Mouse (Mus musculus) right cerebral cortex, postnatal 4 days (tissue): ENCODE data around the gene Atp5h.
"Not testable (repeated sequence)": the region's sequence is repeated elsewhere in the genome, so short reads cannot be mapped to it uniquely, and the experiment has no call there.

Experiments
- DNase-seq: peaks from one replicate; pipeline ENCODE4 v3.0.0-alpha.2; 2022

Gene Atp5h

DNA sequence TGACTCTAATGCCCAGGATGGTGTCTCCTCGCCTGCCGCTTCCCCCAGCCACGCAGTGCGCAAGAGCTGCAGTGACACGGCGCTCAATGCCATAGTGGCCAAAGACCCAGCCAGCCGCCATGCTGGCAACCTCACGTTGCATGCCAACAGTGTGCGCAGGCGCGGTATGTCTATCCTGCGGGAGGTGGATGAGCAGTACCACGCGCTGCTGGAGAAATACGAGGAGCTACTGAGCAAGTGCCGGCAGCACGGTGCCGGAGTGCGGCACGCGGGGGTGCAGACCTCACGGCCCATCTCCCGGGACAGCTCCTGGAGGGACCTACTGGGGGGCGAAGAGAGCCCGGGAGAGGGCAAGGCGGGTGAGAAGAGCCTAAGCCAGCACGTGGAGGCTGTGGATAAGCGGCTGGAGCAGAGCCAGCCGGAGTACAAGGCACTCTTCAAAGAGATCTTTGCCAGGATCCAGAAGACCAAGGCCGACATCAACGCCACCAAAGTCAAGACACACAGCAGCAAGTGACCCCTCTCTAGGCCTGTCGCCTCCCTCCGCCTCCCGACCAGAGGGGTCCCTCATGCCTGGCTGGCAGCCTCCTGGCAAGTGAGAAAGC is 25.9 kb downstream of the Atp5h start:
- no peak for DNase-seq

DNA sequence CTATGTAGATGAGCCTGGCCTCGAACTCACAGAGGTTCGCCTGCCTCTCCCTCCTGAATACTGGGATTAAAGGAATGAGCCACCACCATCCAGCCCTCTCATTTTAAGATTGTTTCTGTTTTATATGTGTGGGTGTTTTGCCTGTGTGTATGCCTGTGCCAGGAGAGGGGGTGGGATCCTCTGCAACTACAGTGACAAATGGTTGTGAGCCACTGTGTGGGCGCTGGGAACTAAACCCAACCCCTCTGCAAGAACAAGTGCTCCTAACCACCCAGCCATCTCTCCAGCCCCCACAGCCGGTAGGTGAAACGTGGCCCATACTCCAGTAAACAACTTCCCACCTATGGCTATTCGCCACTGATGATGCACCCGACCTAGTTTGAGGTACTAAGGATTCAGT is 28.4 kb downstream of the Atp5h start:
- no peak for DNase-seq

DNA sequence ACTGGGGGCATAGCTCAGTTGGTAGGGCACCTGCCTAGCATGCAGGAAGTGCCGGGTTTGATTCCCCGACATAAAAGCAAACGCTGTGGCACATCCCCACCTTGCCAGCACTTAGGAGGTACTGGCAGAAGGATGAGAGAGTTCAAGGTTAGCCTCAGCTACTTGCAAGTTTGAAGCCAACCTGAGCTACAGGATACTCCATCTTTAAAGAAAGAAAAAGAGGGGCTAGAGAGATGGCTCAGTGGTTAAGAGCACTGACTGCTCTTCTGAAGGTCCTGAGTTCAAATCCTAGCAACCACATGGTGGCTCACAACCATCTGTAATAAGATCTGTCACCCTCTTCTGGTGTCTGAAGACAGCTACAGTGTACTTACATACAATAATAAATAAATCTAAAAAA is 32.9 kb downstream of the Atp5h start:
- not testable (repeated sequence) for DNase-seq

DNA sequence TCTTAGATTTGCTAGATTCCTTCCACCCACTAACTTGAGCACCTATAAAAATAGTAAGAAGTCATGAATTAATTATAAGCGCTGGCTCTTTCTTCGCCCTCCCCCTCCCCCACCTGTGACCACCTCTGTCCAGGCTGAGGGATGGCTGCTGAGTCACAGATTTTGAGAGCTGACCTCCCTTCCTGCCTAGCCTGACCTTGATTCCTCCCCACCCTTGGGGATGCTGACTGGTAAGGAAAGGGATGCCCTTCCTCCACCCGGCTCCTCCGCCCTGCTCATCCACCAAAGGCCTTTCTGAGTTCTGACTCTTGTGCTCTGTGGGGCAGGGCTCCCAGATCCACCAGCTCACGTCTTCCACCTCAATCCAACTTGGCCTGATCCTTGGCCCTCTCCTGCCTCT is 35.2 kb downstream of the Atp5h start:
- DNase-seq: no peak

DNA sequence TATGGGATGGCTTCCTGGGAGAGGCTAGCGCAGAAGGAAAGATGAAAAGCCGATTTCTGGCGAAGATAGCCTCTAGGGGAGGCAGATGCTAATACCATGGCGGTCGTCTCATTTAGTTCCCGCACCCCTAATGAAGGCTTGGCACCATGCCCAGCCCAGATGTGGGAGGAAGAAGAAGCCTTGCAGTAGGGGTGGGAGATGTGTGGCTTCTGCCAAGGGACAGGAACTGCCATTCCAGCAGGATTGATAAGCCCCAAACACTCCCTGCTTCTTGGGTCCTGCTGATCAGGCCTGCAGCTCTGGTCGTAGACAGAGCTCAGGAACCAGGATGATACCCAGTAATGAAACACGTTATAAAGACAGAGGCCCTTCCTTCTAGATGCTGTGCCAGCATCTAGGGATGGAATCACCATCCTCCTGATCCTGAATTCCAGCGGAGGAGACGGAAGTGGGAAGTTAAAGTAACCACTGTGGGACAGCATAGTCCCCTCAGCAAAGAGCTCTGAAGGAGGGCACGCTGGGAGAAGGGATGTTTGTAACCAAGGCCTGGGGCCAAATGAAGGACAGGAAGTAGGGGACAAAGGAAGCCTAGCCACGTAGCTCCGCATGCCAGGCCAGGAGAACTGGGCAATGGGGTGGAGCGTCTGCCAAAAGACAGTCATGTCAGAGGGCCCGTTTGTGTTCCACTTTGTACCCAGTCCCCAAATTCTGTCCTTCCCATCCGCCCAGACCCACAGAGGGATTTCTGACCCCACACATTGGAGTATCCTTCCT is 35.9 kb downstream of the Atp5h start:
- DNase-seq: peak; percentile 63

DNA sequence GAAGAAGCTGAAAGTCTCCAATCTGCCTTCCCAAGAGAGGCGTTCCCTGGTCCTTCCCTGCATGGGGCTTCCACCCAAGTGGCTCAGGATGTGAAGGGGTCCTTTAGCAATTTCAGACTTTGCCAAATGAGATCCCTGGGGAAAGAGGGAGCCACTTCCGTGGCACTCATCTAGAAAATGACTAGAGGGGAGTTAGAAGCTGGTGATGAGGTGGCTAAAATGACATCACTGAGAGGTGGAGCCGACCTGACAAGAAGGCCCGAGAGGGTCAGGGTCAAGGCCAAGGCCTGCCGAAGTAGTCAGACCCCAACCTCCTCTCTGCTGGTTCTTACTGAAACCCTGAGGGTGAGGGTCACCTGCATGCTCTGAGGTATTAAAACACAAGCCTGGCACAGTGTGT is 36.9 kb downstream of the Atp5h start:
- DNase-seq: no peak

DNA sequence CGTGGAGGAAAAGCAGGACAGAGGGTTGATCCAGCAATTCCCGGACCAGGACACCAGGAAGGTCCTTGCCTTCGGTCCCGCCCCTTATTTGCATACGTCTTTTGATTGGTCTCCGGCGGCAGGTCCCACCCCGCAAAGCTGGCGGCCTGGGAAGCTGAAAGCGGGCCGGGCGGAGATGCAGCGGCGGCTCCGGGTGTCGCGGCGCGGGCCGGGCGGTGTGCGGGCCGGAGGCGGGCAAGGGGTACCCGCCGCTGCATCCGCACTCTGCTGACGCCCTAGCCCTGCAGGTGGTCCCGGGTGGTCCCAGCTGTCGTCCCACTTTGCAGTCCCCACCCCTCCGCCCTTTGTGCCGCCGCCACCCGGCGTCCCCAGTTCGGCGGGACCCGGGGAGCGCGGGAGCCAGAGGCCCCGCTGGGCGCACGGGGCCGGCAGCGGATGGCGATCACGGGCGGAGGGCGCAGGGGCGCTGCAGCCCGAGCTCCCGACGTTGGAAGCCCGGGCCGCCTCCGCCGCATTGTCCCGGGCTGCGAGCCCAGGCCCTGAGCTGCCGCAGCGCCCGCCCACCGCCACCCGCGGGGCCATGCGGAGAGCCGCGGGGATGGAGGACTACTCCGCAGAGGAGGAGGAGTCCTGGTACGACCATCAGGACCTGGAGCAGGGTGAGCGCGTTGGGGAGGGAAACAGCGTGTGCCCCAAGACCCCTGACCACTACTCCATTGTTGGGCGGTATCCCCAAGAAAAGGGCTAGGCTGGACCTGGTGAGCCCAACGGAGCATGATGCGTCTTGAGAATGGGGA is 37.8 kb downstream of the Atp5h start, which contains the start of gene Cdr2l:
Gene Cdr2l, plus strand, starts transcription at position 174 of the 797 bp plus-strand sequence.
- peak; percentile 84 for DNase-seq

DNA sequence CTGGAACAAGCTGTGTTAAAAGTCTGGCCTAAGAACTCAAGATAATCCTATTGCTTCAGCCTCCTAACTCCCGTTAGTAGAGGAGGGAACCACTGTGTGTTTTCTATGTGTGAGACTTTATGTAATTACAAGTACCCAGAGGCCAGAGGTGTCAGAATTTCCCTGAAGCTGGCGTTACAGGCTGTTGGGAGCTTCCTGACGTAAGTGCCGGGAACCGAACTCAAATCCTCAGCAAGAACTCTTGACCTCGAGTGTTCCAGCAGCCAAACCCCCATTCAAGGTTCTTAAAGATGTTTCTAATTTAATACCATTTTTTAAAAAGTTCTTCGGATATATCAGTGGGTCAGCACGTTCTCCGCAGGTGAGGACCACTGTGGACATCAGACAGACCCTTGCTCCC is 38.5 kb downstream of the Atp5h start:
- no peak for DNase-seq

DNA sequence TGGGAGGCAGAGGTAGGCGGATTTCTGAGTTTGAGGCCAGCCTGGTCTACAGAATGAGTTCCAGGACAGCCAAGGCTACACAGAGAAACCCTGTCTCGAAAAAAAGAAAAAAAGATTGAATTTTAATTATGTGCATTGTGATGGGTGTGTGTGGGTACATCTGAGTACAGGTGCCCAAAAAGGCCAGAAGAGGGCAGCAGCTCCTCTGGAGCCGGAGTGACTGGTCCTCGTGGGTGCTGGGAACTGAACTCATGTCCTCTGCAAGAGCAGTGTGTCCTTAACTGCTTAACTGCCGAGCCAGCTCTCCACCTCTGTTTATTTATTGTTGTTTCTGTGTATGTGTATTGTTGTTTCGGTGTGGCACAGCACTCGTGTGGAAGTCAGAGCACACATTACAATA is 41.9 kb downstream of the Atp5h start:
- no peak for DNase-seq

DNA sequence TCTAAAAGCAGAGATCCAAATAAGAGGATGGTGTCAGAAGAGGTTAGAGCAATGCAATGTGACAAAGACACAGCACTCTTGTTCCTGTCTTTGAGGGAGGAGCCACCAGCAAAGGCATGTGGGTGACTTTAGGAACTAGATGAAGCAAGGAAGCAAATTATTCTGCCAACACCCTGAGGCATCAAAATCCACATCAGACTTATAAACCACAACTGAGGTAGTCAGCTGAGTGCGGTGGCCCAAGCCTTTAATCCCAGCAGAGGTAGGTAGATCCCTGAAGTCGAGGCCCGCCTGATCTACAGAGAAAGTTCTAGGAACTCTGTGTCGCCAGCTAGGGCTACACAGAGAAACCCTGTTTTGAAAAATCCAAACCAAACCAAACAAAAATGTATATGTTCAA is 42.5 kb downstream of the Atp5h start:
- DNase-seq: no peak

DNA sequence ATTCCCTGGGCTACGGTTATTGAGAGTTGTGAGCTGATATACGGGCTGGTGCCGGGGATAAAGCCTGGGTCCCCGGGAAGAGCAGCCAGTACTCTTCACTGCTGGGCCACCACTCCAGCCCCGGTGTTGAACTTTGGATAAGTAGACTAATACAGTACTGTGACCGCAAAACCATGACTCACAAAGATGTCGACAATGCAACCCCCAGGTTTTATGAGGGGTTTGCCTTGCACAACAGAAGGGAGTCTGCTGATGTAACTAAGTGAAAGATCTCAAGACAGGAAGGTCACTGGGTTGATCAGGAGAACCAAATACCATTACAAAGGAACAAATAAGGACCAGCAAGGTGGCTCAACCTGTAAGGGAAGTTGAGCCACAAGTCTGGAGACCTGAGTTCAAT is 43.0 kb downstream of the Atp5h start:
- DNase-seq: no peak

DNA sequence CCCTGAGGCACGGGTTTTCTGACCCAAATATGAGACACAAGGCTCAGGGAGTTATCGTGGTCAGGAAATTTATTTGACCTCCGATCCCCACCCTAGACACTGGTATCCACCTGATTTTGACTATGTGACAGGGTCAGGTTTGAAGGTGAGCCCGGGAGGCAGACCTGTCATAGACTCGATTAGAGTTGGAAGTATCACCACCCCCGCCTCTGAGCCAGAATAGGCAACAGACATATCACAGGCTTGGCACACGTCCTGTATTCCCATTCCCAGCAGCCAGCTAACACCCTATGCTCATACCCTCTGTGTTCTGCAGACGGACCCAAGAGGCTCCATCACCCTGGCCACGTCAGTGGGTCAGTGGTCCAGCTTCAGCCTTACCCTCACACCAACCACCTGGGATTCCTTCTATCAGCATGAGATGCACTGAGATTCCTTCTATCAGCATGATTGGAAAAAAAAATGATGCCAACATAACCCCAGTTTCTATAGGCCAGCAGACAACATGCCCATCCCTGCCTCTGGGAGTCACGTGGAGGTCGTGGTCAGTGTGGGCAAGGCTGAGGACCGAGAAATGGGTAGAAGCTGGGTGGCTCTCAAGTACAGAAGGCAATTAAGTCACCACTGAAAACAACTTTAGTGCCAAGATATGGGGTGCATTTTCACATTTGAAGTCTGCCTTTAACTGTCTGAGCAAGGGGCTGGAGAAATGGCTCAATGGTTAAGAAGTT is 44.9 kb downstream of the Atp5h start:
- DNase-seq: no peak

DNA sequence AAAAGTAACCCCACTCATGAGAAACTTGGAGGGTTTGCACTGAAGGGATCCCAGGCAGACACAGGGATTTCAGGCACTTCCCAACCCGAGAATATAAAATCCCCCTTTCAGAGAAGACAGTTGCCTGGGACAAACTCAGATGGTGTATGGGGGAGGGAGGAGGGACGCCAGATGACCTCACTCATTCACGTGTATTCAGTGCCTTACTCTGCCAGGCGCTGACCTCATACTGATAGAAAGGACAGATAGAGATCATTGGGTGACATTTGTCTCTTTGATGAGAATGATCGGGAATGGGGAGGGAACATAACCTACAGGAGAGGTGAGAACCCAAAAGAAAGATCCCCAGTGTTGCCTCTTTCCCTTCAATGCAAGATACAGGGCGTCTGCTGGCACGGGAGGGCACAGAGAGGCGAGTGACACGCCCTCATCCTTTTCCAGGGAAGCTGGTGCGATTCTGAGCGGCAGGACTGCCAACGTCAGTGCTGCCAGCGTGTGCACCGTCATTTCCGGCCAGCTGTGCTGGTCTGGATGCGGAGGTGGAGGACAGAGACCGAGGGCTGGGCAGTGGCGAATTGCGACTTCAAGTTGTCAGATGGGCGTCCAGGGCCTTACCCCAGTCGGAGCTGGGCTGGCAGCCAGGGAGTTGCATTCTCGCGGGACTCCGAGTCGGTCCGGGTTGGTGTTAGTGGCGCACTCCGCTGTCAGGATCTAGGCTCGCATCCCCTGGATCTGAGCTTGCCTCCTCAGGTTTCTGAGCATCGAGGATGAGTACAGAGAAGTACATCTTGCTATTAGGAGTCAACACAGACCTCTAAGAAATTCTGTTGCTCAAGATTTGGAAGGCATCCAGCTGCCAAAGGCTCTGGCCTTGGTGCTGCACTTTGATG is 45.7 kb downstream of the Atp5h start:
- DNase-seq: peak; percentile 84

DNA sequence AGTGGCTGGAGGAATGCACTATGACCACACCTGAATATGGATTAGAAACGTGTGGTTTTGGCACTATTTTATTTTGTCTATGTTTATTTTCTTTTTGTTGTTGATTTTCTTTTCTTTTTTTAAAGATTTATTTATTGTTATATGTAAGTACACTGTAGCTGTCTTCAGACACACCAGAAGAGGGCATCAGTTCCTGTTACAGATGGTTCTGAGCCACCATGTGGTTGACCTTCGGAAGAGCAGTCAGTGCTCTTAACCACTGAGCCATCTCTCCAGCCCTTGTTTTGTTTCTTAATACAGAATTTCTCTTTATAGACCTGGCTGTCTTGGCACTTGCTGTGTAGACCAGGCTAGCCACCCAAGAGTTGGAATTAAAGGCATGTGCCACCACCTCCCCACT is 47.0 kb downstream of the Atp5h start:
- no peak for DNase-seq

DNA sequence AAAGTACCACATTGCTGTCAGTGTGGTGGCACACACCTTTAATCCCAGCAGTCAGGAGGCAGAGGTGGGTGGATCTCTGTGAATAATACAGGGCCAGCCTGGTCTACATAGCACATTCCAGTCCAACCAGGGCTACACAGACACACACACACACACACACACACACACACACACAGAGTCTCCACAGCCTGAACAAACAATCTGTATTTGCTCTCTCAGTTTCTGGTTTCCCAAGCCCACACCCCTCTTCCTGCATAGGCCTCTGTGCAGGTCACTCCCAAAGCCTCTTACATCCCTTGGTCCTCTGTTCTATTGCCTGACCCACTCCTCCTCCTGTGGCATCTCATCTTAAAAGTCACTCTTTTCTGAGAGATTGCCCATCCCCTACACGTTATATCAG is 47.7 kb downstream of the Atp5h start:
- DNase-seq: no peak

DNA sequence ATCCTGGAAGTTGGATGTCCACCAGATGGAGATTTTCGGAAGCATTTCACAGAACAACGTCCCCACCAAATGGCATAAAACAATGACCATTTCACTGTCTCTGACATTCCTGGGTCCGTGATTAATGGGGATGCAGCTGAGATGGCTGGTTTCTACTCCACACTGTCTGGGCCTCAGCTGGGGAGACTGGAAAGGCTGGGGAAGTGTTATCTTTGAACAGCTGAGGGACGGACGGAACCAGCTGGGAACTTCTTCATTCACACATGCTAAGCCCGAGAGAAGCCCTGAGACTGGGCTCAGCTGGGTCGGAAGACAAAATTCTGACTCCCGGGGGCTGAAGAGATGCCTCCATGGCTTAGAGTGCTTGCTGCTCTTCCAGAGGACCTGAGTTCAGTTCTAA is 48.4 kb downstream of the Atp5h start:
- no peak for DNase-seq

DNA sequence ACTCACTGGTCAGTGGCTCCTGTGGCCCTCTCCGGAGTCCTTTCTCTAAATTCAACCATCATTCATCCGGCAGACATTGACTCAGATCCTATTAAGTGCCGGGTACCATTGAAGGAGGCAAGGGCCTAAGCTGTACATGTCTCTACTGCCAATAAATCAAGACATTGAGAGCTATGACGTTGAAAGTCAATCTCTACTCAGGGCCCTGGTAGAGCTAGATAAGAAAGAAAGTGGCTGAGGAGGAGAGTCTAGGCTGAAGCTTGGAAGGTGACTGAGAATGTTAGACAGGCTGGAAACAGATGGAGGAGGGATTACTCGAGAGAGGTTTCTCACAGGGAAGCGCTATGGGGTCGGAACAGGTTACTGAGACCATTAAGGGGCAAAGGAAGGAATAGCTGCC is 49.4 kb downstream of the Atp5h start:
- DNase-seq: no peak

DNA sequence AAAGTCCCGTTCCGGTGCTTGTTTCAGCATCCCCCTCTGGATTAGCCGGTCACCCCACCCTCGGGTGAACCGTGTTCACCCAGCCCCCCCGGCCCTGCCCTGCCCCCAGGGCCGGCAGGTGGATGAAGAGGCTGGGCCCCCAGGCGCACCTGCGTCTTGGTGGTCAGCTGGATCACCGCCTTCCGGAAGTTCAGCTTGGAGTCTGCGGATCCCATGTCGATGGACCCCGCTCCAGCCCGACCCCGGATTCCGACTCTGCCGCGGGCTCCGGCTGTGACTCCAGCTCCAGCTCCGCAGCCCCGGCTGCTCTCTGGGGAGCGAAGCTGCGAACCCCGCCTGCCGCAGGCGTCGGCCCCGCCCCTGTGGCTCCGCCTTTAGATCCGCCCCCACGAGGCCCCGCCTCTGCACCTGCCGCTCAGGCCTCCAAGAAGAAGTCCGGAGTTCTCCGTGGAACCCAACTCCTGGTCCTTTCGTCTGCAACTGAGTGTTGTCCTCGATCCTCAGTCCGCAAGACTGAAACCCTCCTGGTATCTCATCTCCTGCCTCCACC is 52.3 kb downstream of the Atp5h start, which contains the start of gene Hid1:
Gene Hid1, minus strand, starts transcription at position 362 of the 550 bp plus-strand sequence.
- DNase-seq: peak; percentile 72

DNA sequence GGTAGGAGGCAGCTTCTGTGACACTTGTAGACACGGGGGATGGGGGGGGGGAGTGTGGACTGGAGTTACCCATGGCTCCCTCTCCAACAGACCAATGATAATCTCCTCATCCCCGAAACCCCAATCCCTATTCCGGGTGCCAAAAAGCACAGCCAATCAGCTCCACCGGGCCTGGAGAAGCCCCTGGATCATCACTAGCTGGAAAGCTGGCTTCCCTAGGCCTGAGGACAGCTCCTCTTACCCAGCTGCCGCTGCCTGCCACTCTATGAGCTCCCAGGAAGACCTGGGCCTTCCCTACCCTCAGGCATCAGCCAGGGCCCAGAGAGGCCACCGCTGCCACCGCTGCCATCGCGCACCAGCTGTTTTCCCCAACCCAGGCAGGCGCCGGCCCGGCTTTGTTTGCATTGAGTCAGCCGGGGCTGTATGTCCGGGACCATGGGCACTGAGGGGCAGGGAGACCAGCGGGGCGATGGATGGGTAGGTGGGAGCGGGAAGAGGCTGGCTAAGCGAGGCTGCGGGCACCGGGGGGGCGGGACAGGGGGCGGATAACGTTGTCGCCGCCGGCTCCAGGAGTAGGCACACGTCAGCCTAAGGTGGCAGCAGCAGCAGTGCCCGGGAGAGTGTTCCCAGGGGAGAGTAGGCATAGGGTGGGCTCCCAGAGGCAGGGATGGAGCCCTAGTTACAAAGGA is 52.9 kb downstream of the Atp5h start:
- peak; percentile 57 for DNase-seq

DNA sequence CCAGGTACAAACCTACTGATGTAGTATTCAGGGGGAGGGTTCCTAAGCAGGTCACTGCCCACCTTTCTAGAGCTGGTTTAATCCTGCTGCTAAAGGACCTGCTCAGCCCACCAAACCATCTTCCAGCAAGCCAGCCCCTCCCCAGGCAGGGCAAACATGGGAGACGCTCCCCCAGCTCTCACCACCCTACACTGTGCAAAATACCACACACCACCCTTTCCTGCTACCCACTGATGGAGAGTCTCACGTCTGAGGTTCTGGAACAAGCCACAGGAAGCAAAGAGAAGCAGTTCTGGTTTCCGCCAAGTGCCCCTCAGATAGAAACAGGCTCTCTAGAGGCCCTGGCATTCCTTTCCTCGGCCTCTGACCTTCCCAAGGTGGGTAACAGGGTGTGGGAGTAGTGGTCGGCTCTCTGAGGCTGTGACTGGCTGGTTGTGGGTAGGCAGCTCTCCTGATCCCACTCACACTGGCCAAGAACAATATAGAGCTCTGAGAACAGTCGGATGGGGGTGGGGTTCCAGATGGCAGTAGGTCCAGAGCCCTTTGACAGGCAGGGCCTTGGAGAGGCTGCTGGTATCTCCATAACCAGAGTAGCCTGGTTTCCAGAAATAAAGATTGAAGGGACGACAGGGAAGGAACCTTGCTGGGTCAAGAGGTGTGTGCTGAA is 53.6 kb downstream of the Atp5h start:
- DNase-seq: no peak
